Mouse (Mus musculus) MEL (cell line): Measurements from ENCODE around the gene Tubg1. TPM values are rescaled to one million over a fixed set of nuclear protein-coding genes. Genes with fewer than 3 reads are reported as not detected.

ENCODE experiments used
- DNase-seq: peaks from one replicate; pipeline ENCODE4 v3.0.0; 2011; ENCODE audit warnings: low read depth, low spot score
- H3K27ac ChIP-seq: 2 replicates; pipeline ENCODE4 v1.5.1; 2012; ENCODE audit warnings: low read depth, mild to moderate bottlenecking, control low read depth, low read length, moderate library complexity; ENCODE audit not compliant: control insufficient read depth
- H3K27me3 ChIP-seq, 2 experiments: fragments of 150-350 bp in 1 of 2; sonication (generic) in 1 of 2; 2 replicates each; pipeline ENCODE4 v1.6.1; 2012; ENCODE audit warnings: low read length in 2 of 2, mild to moderate bottlenecking in 2 of 2, improper control_type of control experiment in 1 of 2, moderate library complexity in 1 of 2; ENCODE audit not compliant: insufficient read depth in 2 of 2, control insufficient read depth in 1 of 2
- H3K36me3 ChIP-seq, 2 experiments: 2 replicates each; pipeline ENCODE4 v1.6.1; 2012 to 2014; ENCODE audit warnings: low read length in 2 of 2, improper control_type of control experiment in 1 of 2, inconsistent platforms in 1 of 2, mild to moderate bottlenecking in 1 of 2; ENCODE audit not compliant: insufficient read depth in 2 of 2, control insufficient read depth in 1 of 2
- H3K4me1 ChIP-seq, 2 experiments: fragments of 150-350 bp in 1 of 2; sonication (generic) in 1 of 2; 2 replicates each; pipeline ENCODE4 v1.6.1; 2012; ENCODE audit warnings: low read length in 2 of 2, improper control_type of control experiment in 1 of 2, mild to moderate bottlenecking in 1 of 2; ENCODE audit not compliant: insufficient read depth in 2 of 2, control insufficient read depth in 1 of 2
- H3K4me3 ChIP-seq, 2 experiments: fragments of 150-350 bp in 1 of 2; sonication (generic) in 1 of 2; 2 replicates each; pipeline ENCODE4 v1.5.1; 2012; ENCODE audit warnings: low read depth in 2 of 2, low read length in 2 of 2, mild to moderate bottlenecking in 2 of 2, moderate library complexity in 2 of 2, control low read depth in 1 of 2, improper control_type of control experiment in 1 of 2; ENCODE audit not compliant: control insufficient read depth in 1 of 2, insufficient read depth in 1 of 2
- H3K79me2 ChIP-seq: 2 replicates; pipeline ENCODE4 v1.6.1; 2012; ENCODE audit warnings: mild to moderate bottlenecking, low read length, moderate library complexity; ENCODE audit not compliant: control insufficient read depth, poor library complexity, insufficient read depth
- H3K9ac ChIP-seq: 2 replicates; pipeline ENCODE4 v1.6.1; 2012; ENCODE audit warnings: low read depth, mild to moderate bottlenecking, control low read depth, low read length, moderate library complexity; ENCODE audit not compliant: control insufficient read depth, poor library complexity, severe bottlenecking
- H3K9me3 ChIP-seq: fragments of 150-350 bp; sonication (generic); replicated peaks from 2 replicates; pipeline ENCODE4 v1.6.1; 2012; ENCODE audit warnings: mild to moderate bottlenecking, low read length, improper control_type of control experiment, moderate library complexity; ENCODE audit not compliant: insufficient read depth
- CTCF ChIP-seq, 3 experiments: IDR thresholded peaks in 2 of 3; conservative IDR thresholded peaks in 1 of 3; 2 replicates each; pipeline ENCODE4 v1.5.1; 2011 to 2012; ENCODE audit warnings: low read length in 3 of 3, low read depth in 2 of 3, mild to moderate bottlenecking in 2 of 3, improper control_type of control experiment in 1 of 3, inconsistent platforms in 1 of 3, mixed read lengths in 1 of 3, moderate library complexity in 1 of 3; ENCODE audit not compliant: control insufficient read depth in 1 of 3, insufficient read depth in 1 of 3, poor library complexity in 1 of 3, severe bottlenecking in 1 of 3
- E2F4 ChIP-seq: IDR thresholded peaks from 2 replicates; pipeline ENCODE4 v1.6.1; 2011; ENCODE audit warnings: low read depth, low read length, improper control_type of control experiment, borderline replicate concordance
- ELF1 ChIP-seq: IDR thresholded peaks from 2 replicates; pipeline ENCODE4 v1.6.1; 2014; ENCODE audit warnings: low read depth, mild to moderate bottlenecking, inconsistent platforms, low read length, improper control_type of control experiment, moderate library complexity
- EP300 ChIP-seq, 2 experiments: IDR thresholded peaks; 2 replicates each; pipeline ENCODE4 v1.6.1; 2011; ENCODE audit warnings: improper control_type of control experiment in 2 of 2, low read length in 2 of 2, low read depth in 1 of 2, mild to moderate bottlenecking in 1 of 2
- ETS1 ChIP-seq: IDR thresholded peaks from 2 replicates; pipeline ENCODE4 v1.6.1; 2012; ENCODE audit warnings: low read depth, mild to moderate bottlenecking, inconsistent platforms, low read length, improper control_type of control experiment, moderate library complexity
- GATA1 ChIP-seq: IDR thresholded peaks from 2 replicates; pipeline ENCODE4 v1.6.1; 2011; ENCODE audit warnings: low read depth, low read length, improper control_type of control experiment
- KAT2A ChIP-seq: conservative IDR thresholded peaks from 2 replicates; pipeline ENCODE4 v1.6.1; 2012; ENCODE audit warnings: low read depth, low read length, improper control_type of control experiment, inconsistent platforms
- MAX ChIP-seq: IDR thresholded peaks from 2 replicates; pipeline ENCODE4 v1.6.1; 2011; ENCODE audit warnings: low read length, improper control_type of control experiment
- MAZ ChIP-seq: IDR thresholded peaks from 2 replicates; pipeline ENCODE4 v1.6.1; 2012; ENCODE audit warnings: low read depth, mild to moderate bottlenecking, inconsistent platforms, low read length, improper control_type of control experiment
- MYC ChIP-seq: IDR thresholded peaks from 2 replicates; pipeline ENCODE4 v1.6.1; 2011; ENCODE audit warnings: low read depth, mild to moderate bottlenecking, low read length, improper control_type of control experiment, moderate library complexity
- NELFE ChIP-seq: IDR thresholded peaks from 2 replicates; pipeline ENCODE4 v1.6.1; 2011; ENCODE audit warnings: low read depth, low read length, improper control_type of control experiment
- NRF1 ChIP-seq: IDR thresholded peaks from 2 replicates; pipeline ENCODE4 v1.6.1; 2014; ENCODE audit warnings: low read depth, mild to moderate bottlenecking, inconsistent platforms, low read length, improper control_type of control experiment, moderate library complexity; ENCODE audit not compliant: poor library complexity, insufficient read depth, severe bottlenecking
- POLR2A ChIP-seq, 2 experiments: IDR thresholded peaks; 2 replicates each; pipeline ENCODE4 v1.6.1; 2011 to 2012; ENCODE audit warnings: low read length in 2 of 2, mild to moderate bottlenecking in 2 of 2, control low read depth in 1 of 2, improper control_type of control experiment in 1 of 2, low read depth in 1 of 2, moderate library complexity in 1 of 2; ENCODE audit not compliant: control insufficient read depth in 1 of 2, insufficient read depth in 1 of 2, poor library complexity in 1 of 2
- RAD21 ChIP-seq: IDR thresholded peaks from 2 replicates; pipeline ENCODE4 v1.6.1; 2011; ENCODE audit warnings: mild to moderate bottlenecking, low read depth, low read length, improper control_type of control experiment
- RCOR1 ChIP-seq: IDR thresholded peaks from 2 replicates; pipeline ENCODE4 v1.6.1; 2012; ENCODE audit warnings: low read depth, mild to moderate bottlenecking, inconsistent platforms, low read length, improper control_type of control experiment
- TBP ChIP-seq: IDR thresholded peaks from 2 replicates; pipeline ENCODE4 v1.8.0; 2011; ENCODE audit warnings: low read depth, low read length, improper control_type of control experiment
- TCF12 ChIP-seq: IDR thresholded peaks from 2 replicates; pipeline ENCODE4 v1.6.1; 2014; ENCODE audit warnings: low read depth, mild to moderate bottlenecking, inconsistent platforms, low read length, improper control_type of control experiment, moderate library complexity
- UBTF ChIP-seq: IDR thresholded peaks from 2 replicates; pipeline ENCODE4 v1.6.1; 2012; ENCODE audit warnings: low read depth, mild to moderate bottlenecking, inconsistent platforms, low read length, improper control_type of control experiment, moderate library complexity, borderline replicate concordance; ENCODE audit not compliant: insufficient read depth
- USF1 ChIP-seq: IDR thresholded peaks from 2 replicates; pipeline ENCODE4 v1.6.1; 2014; ENCODE audit warnings: low read depth, mild to moderate bottlenecking, inconsistent platforms, low read length, improper control_type of control experiment, moderate library complexity
- USF2 ChIP-seq, 2 experiments: IDR thresholded peaks; 2 replicates each; pipeline ENCODE4 v1.6.1; 2011 to 2012; ENCODE audit warnings: improper control_type of control experiment in 2 of 2, low read length in 2 of 2, borderline replicate concordance in 1 of 2, inconsistent platforms in 1 of 2, low read depth in 1 of 2, mild to moderate bottlenecking in 1 of 2; ENCODE audit not compliant: insufficient read depth in 1 of 2
- ZC3H11A ChIP-seq: IDR thresholded peaks from 2 replicates; pipeline ENCODE4 v1.6.1; 2012; ENCODE audit warnings: low read depth, mild to moderate bottlenecking, inconsistent platforms, low read length, improper control_type of control experiment
- ZKSCAN1 ChIP-seq: IDR thresholded peaks from 2 replicates; pipeline ENCODE4 v1.6.1; 2012; ENCODE audit warnings: low read depth, mild to moderate bottlenecking, inconsistent platforms, low read length, improper control_type of control experiment, moderate library complexity
- ZMIZ1 ChIP-seq: IDR thresholded peaks from 2 replicates; pipeline ENCODE4 v1.6.1; 2012; ENCODE audit warnings: low read depth, mild to moderate bottlenecking, inconsistent platforms, low read length, improper control_type of control experiment, moderate library complexity
- polyA plus RNA-seq, 2 experiments: library from polyadenylated mRNA; stranded (reverse) in 1 of 2; unstranded in 1 of 2; fragments of >175 nt in 1 of 2; fragments of >200 nt in 1 of 2; gene quantifications; 2 replicates each; pipeline versions ENCODE4 v1.2.1 to v1.2.4; 2012; ENCODE audit warnings: low replicate concordance in 2 of 2, low read depth in 1 of 2; ENCODE audit not compliant: insufficient read length in 2 of 2, insufficient read depth in 1 of 2, missing spikeins in 1 of 2
- total RNA-seq: library from RNA; depleted of rRNA; stranded (reverse); fragments of 300-350 nt; gene quantifications from 2 replicates; pipeline ENCODE4 v1.2.3, GENCODE M21; 2012

The Tubg1 gene
- total and polyA plus RNA-seq, 3 experiments: 60.0 to 183 (median 125) TPM

GRCm38 (mm10) chr11:101082208-101083082 is 37.3 kb upstream of the Tubg1 start, which contains the start of gene Coasy (continued):
- TF ChIP-seq ELF1: peak; percentile 91
- peak; percentile 79 for TF ChIP-seq ZMIZ1
- no peak for TF ChIP-seq UBTF
- TF ChIP-seq POLR2A (IDR thresholded peaks at IDR 0.05; ENCODE audit: control insufficient read depth in 1 of 2, insufficient read depth in 1 of 2, low read depth in 1 of 2, low read length in 2 of 2, poor library complexity in 1 of 2): peak; percentile 90 to 95
- no peak for TF ChIP-seq E2F4
- TF ChIP-seq ZKSCAN1: no peak
- TF ChIP-seq ZC3H11A: peak; percentile 27; the same call in 1 of the 2 replicates
- TF ChIP-seq ETS1: no peak; the same call in 1 of the 2 replicates
- TF ChIP-seq TBP: peak; percentile 88
- TF ChIP-seq NRF1: peak; percentile 46; the same call in 1 of the 2 replicates
- peak; percentile 98 for TF ChIP-seq NELFE
- peak; percentile 63 for TF ChIP-seq RAD21
- TF ChIP-seq USF2 (IDR thresholded peaks at IDR 0.05; ENCODE audit: borderline replicate concordance in 1 of 2, insufficient read depth in 1 of 2, low read depth in 1 of 2, low read length in 2 of 2): no peak
- no peak for TF ChIP-seq RCOR1
- TF ChIP-seq EP300 (IDR thresholded peaks at IDR 0.05; ENCODE audit: low read depth in 1 of 2, low read length in 2 of 2): peak in 1 of 2 experiments; percentile 43; a peak in 2 of 4 replicates
- TF ChIP-seq, all 39 proteins: peak for 22

GRCm38 (mm10) chr11:101083083-101083697 is 36.5 kb upstream of the Tubg1 start:
- peak overlapping the region; percentile 77 to 82 for H3K4me3 ChIP-seq
- peaks cover 6 to 24% of the 10 kb centered on the region in 2 experiments for H3K4me1 ChIP-seq
- TF ChIP-seq MAX: no peak
- TF ChIP-seq GATA1: no peak
- TF ChIP-seq TCF12: no peak
- no peak for TF ChIP-seq USF1
- no peak for TF ChIP-seq ZMIZ1
- no peak; the same call in 1 of the 2 replicates for TF ChIP-seq MYC
- TF ChIP-seq CTCF (IDR thresholded peaks at IDR 0.05 in 2 of 3, conservative IDR thresholded peaks at IDR 0.05 in 1 of 3; ENCODE audit: control insufficient read depth in 1 of 3, insufficient read depth in 1 of 3, low read depth in 2 of 3, low read length in 3 of 3, poor library complexity in 1 of 3, severe bottlenecking in 1 of 3): no peak
- no peak for TF ChIP-seq KAT2A
- no peak for TF ChIP-seq NELFE
- no peak for TF ChIP-seq RCOR1
- no peak for TF ChIP-seq EP300 (IDR thresholded peaks at IDR 0.05; ENCODE audit: low read depth in 1 of 2, low read length in 2 of 2)
- no peak for TF ChIP-seq MAZ

More at GRCm38 (mm10) chr11:101083083-101083697, 36.5 kb upstream of the Tubg1 start:
- peak overlapping the region; percentile 87 for H3K27ac ChIP-seq
- no peak for DNase-seq
- H3K9me3 ChIP-seq: no peaks in the 10 kb centered on the region
- H3K36me3 ChIP-seq: peaks cover 0 to 18% of the 10 kb centered on the region in 2 experiments; a peak in 2 of 4 replicates
- H3K27me3 ChIP-seq: no peaks in the 10 kb centered on the region
- H3K79me2 ChIP-seq: peaks cover 22% of the 10 kb centered on the region
- H3K9ac ChIP-seq: peak overlapping the region; percentile 90
